Mouse (Mus musculus): Measurements from ENCODE around the gene Clpb.
A peak's percentile ranks its signal among the peaks of the same experiment; 100 is the strongest.

Gene Clpb

GRCm38 (mm10) chr7:101820295-101821030 is 157.0 kb downstream of the Clpb start:
- peak; percentile 10 for DNase-seq (ENCODE audit: low read depth, low spot score)

- no peak for DNase-seq (ENCODE audit: low read depth, low spot score)
These were observed 158.4 kb downstream of the Clpb start for GRCm38 (mm10) chr7:101821571-101822501.

GRCm38 (mm10) chr7:101822836-101823757 is 159.7 kb downstream of the Clpb start:
- peak; percentile 45 for DNase-seq (ENCODE audit: low read depth, low spot score)

GRCm38 (mm10) chr7:101823758-101824630 is 160.6 kb downstream of the Clpb start:
- no peak for DNase-seq (ENCODE audit: low read depth, low spot score)

- no peak for DNase-seq (ENCODE audit: low read depth, low spot score)
These were observed 166.9 kb downstream of the Clpb start for GRCm38 (mm10) chr7:101830373-101830772.

- DNase-seq (ENCODE audit: low read depth, low spot score) = no peak
These were observed 168.0 kb downstream of the Clpb start for GRCm38 (mm10) chr7:101831437-101831836.

GRCm38 (mm10) chr7:101832372-101832771 is 168.9 kb downstream of the Clpb start:
- DNase-seq (ENCODE audit: low read depth, low spot score) = no peak

- DNase-seq (ENCODE audit: low read depth, low spot score) = no peak
These were observed 169.9 kb downstream of the Clpb start for GRCm38 (mm10) chr7:101833352-101833751.

GRCm38 (mm10) chr7:101833916-101834584 is 170.6 kb downstream of the Clpb start:
- DNase-seq (ENCODE audit: low read depth, low spot score) = no peak

GRCm38 (mm10) chr7:101834903-101835302 is 171.5 kb downstream of the Clpb start:
- no peak for DNase-seq (ENCODE audit: low read depth, low spot score)

GRCm38 (mm10) chr7:101835457-101836109 is 172.2 kb downstream of the Clpb start:
- peak; percentile 30 for DNase-seq (ENCODE audit: low read depth, low spot score)

- DNase-seq (ENCODE audit: low read depth, low spot score) = peak; percentile 36
These were observed 173.1 kb downstream of the Clpb start for GRCm38 (mm10) chr7:101836271-101837153.

- peak; percentile 8 for DNase-seq (ENCODE audit: low read depth, low spot score)
These were observed 173.7 kb downstream of the Clpb start for GRCm38 (mm10) chr7:101837154-101837605.

GRCm38 (mm10) chr7:101837606-101838471 is 174.4 kb downstream of the Clpb start, which contains the start of gene Inppl1:
Inppl1 (minus strand) TSS chr7:101838229.
- peak; percentile 92 for DNase-seq (ENCODE audit: low read depth, low spot score)

GRCm38 (mm10) chr7:101844186-101844585 is 180.8 kb downstream of the Clpb start:
- DNase-seq (ENCODE audit: low read depth, low spot score) = no peak

All from brain, adult 2 months (tissue).